Mouse (Mus musculus) kidney, adult 18-20 months (tissue): ENCODE results near the gene Dmpk.
"Not testable (repeated sequence)": the region's sequence is repeated elsewhere in the genome, so short reads cannot be mapped to it uniquely, and the experiment has no call there.

Experiments
- DNase-seq: peaks from one replicate; pipeline ENCODE4 v3.0.0; 2021

Gene Dmpk

DNA sequence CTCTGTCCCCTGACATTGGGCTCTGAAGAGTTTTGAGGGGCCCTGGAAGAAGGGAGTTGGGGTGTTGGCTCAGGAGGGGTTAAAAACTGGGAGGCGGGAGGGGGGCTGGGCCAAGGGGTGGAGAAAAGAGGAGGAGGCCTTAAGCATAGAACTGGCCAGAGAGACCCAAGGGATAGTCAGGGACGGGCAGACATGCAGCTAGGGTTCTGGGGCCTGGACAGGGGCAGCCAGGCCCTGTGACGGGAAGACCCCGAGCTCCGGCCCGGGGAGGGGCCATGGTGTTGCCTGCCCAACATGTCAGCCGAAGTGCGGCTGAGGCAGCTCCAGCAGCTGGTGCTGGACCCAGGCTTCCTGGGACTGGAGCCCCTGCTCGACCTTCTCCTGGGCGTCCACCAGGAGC, at the start of gene Dmpk:
TSS of gene Dmpk (plus strand) at position 149 of the 400 bp plus-strand sequence.
- no peak for DNase-seq

DNA sequence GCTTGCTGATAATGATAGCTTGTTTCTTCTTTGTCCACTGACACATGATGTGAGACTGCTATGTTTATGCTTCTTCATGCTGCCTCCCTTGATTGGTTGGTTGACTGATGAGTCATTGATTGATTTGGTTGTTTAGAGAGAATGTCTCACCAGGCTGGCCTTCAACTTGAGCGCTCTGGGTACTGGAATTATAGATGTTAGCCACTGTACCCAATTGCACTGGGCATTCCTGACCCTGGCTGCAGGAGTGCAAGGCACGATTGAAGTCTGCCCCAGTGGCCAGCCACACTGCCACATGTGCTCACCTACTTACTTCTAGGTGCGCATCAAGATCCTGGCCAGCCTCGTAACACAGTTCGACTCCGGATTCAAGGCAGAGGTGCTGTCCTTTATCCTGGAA, 39.0 kb upstream of the Dmpk start:
- DNase-seq, result no peak

DNA sequence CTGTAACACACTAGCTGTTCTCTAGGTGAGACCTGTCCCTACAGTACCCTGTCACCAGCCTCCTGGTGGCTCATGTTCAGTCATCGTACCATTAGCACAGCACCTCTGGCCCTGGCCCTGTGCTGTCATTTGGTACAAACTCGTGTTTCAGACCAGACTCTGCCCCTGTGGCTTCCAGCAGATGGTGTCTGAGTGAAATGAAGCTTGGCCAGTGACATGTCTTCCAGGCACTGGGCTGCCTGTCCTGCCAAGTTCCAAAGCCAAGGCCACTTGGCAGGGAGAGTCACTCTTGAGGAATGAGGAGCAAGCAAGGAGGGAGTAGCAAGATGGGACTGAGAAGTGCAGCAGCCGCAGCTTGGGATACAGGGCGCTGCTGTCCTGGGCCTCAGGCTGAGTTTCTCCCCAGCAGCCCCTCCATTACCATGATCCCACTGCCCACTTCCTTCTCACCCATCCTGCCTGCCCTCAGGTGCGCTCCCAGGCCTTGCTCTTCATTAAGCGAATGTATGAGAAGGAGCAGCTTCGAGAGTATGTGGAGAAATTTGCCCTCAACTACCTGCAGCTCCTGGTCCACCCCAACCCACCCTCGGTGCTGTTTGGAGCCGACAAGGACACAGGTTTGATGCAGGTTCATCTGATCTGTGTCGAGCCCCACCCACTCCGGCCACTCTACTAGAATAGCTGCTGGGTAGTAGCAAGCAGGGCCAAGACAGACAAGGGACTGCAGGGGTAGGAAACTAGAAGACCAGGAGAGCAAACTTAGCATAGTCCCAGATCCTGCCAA, 37.2 kb upstream of the Dmpk start:
- no peak for DNase-seq

DNA sequence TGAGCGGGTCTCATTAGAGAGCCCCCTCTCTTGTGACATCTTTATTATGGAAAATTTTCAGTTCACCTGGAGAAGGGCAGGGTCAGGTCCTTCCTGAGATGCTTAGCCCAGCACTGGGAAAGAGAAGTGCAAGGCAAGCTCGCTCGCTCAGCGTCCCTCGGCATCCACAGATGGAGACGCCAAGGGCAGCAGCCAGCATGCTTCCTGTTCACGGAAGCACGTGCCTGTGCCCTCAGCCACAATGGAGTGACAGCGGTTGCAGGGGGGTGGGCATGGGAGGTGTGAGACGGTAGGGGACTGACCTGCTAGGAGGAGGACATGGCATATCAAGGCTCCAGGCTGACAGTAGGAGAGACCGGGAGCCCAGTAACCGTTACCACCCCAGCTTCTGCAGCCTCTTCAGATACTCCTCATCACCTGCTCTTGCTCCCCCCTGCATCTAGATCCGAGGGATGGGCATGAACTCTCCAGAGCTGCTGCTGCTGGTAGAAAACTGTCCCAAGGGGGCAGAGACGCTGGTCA, 35.6 kb upstream of the Dmpk start:
- no peak for DNase-seq

DNA sequence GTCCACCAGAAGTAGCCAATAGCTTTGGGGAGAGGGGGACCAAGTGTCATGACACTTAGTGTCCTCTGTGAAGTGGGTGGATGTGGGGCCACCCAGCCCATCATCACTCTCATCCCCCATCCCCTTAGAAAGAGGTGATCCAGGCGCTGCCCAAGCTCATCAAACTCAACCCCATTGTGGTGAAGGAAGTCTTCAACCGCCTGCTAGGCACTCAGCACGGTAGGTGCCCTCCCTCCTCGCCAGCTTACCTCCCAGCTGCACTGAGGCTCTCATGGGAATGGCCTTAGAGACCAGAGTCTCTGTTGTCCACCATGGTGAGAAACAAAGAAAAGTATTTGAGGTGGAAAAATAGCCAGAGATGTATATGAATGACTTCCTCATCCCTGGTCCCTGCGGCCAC, 34.4 kb upstream of the Dmpk start:
- no peak for DNase-seq

DNA sequence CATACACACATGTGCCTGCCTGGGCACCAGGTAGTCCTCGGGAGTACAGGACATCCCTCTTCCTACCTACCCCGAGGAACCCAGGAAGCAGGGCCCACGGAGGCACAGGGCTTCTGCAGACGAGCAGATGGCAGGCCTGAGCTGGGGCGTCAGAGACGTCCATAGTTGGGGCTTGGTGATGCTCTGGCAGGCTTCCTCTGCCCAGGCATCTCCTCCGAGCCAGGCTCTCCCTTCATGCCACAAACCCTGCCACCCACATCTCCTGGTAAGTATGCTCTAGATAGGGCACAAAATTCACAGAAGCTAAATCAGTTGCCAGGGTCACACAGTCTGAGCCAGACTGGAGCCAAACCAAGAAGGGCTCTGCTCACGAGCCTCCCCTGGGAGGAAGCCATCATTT, 33.5 kb upstream of the Dmpk start:
- DNase-seq, result no peak

DNA sequence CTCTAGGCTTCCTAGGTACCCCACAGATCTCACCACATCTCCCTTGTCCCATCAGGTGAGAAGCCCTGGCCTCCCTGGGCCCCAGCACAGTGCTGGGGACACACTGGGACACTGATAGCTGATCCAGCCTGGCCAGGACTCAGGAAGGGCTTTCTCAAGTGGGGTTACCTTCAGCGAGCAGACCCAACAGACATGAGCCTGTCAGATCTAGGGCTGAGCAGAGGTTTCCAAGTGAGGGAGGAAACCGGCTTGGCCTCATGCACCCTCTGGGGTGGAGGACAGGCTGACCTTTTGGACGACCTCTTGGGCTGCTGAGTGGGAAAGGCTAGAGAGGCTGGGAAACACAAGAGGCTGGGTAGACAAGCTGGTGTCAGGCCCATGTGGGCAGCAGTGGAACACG, 32.5 kb upstream of the Dmpk start:
- no peak for DNase-seq

DNA sequence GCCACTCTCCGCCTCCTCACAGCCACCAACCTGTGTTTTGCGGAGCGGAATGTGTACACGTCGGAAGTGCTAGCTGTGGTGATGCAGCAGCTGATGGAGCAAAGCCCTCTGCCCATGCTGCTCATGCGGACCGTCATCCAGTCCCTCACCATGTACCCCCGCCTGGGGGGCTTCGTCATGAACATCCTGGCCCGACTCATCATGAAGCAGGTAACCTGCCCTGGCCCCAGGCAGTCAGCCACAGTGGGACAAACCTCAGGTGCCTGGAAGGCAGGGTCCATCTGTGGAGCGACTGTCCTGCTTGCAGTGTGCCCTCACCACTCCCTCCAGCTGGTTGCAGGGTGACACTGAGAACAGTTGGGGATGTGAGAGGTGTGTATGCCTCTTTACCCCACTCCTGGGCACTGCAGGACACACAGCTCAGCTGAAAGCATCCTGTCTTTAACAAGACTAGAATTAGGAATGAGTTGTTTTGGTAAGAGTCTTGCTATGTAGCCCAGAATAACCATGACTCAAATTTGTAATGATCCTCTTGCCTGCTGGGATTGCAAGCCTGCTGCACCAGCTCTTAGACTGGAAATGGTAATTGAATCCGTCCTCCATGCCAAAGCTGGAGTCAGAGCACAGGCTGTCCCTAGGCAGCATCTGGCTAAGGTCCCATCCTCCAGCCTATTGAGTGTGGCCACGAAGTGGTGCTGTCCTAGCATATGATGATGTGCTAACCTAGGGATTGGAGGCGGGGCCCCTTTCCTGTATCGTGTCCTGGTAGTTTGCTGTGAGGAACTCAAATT, 31.1 kb upstream of the Dmpk start:
- no peak for DNase-seq

DNA sequence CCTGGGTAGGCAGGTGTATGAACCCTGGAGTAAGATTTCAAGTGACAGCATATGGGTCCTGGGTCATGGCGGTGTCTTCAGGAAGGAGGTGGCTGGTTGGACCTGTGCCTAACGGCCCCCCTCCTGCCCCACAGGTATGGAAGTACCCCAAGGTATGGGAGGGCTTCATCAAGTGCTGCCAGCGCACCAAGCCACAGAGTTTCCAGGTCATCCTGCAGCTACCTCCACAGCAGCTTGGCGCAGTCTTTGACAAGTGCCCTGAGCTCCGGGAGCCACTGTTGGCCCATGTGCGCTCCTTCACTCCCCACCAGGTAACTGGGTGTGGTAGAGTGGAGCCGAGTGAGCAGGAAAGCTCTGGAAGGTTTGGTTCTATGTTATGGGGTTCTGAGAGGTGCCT, 30.5 kb upstream of the Dmpk start:
- no peak for DNase-seq

DNA sequence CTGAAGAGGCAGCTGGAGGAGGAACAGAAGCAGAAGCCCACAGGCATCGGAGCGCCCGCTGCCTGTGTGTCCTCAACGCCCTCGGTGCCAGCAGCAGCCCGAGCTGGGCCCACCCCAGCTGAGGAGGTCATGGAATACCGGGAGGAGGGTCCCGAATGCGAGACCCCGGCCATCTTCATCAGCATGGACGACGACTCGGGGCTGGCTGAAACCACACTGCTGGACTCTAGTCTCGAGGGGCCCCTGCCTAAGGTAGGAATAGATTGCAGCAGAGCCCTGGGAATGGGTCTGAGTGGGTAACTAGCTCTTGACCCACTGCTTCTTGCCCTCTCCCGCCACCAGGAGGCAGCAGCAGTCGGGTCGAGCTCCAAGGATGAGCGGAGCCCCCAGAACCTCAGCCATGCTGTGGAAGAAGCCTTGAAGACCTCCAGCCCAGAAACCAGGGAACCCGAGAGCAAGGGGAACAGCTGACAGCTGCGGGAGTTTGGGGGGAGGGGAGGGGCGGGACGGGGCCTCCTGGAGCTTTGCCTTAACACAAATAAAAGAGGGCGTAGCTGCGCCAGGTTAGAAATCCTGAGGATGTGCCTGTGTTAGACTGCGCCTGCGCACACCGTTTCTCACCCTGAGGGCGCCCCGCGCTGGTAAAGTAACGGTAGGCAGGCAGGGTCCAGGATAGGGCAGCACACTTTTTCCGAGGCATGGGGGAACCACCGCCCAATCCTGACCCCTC, 29.4 kb upstream of the Dmpk start, which contains the start of gene Rsph6a:
TSS of gene Rsph6a (plus strand) at position 644 of the 730 bp plus-strand sequence.
- peak; percentile 23 for DNase-seq

DNA sequence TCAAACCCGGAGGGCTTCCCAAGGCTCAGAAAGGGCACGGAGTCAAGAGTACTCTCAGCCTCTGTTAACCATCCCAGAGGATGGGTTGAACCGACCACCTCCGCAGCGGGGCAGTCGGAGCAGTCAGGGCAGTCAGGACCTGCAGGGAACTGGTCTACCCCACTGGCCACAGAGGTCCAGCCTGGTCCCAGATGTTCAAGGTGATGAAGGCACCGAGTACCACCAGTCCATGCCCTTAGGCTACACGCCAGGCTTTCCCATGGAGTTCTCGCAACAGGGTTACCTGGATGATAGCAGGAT, 28.9 kb upstream of the Dmpk start:
- no peak for DNase-seq

DNA sequence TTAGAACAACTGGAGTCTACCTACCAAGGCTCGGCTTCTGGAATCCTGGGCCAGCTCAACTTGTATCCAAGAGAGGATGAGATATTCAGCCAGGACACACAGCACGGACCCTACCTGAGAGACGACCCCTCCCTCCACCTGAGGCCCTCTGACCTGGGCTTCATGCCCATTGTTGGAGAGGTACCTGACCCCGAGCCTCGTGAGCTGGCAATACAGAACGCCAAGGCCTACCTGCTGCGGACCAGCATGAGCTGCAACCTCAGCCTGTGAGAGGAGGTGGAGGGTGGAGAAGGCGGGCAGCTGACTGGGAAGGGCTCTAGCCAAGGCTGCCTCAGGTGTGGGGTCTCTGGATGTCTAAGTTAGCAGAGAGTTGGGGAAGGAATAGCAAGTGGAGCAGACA, 28.5 kb upstream of the Dmpk start:
- DNase-seq, result no peak

DNA sequence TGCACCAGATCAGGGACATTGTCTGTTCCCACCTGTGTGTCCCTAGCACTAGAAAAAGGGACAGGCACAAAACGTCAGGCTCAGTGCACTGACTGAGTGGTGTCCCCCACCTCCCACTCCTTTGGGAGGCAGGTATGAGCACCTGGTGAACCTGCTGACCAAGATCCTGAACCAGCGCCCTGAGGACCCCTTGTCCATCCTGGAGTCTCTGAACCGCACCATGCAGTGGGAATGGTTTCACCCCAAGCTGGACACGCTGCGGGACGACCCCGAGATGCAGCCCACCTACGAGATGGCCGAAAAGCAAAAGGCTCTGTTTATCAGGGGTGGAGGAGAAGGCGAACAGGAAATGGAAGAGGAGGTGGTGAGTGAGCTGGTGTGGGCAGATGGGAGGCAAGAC, 26.2 kb upstream of the Dmpk start:
- no peak for DNase-seq

DNA sequence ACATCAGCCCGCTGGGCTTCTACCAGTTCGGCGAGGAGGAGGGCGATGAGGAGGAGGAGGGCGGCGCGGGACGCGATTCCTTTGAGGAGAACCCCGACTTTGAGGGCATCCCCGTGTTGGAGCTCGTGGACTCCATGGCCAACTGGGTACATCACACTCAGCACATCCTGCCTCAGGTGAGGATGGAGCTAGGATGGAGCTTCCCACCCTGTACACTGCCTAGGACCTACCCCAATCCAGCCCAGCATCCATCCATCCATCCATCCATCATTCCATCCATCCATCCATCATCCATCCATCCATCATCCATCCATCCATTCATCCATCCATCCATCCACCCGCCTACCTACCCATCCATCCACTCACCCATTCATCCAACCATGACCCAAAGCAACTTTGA, 17.8 kb upstream of the Dmpk start:
- DNase-seq, result no peak

DNA sequence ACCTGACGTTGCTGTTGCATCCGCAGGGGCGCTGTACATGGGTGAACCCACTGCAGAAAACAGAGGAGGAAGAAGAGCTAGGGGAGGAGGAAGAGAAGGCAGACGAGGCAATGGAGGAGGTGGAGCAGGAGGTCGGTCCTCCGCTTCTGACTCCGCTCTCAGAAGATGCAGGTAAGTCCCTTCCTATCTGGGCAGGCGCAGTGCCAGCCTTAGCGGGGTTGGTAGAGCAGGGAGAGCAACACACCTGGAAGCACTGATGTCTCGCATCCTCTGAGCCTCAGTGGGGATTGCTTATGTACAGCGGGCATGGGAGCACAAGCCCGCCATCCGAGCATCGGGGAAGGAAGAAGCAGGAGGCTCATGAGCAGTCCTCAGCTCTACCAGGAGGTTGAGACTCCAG, 16.6 kb upstream of the Dmpk start:
- no peak for DNase-seq

DNA sequence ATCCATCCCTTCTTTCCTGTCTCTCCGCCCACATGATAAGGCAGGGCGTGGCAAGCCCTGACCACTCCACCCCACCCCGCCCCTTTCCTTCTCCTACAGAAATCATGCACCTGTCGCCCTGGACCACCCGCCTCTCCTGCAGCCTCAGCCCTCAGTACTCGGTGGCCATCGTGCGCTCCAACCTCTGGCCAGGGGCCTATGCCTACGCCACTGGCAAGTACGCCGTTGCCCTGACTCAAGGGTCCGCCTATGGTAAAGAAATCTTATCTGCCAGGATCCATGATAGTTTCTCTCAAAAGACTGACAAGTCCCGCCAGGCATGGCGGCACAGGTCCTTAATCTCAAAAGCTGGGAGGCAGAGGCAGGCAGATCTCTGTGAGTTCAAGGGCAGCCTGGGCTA, 15.7 kb upstream of the Dmpk start:
- no peak for DNase-seq

DNA sequence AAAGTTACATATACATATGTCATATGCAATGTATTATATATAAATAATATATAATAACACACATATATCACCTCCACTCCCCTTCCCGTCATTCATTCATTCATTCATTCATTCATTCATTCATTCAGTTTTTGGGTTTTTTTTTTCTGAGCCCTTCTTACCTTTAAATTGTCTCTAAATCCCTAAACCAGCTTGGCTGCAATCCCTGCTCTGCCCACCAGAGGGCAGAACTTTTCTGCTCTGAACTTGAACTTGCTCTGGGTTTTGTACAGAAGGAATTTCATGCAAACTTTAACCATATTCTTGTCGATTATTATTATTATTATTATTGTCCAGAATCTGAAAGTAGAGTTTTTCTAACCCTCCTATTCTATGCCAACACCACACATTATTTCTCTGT, 14.9 kb upstream of the Dmpk start:
- DNase-seq, result peak; percentile 82

DNA sequence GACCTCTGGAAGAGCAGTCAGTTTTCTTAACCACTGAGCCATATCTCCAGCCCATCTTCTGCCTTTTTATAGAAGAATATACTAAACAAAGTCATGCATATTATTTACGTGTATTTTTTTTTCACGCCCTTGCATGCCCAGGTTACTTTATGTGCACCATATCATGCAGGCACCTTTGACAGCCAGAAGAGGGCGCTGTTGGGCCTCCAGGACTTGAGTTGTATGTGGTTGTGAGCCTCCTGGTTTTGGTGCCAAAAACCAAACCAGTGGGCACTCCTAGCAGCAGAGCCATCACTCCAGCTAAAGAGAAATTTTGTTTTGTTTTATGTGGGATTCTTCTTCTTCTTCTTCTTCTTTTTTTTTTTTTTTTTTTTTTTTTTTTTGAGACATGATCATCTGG, 14.1 kb upstream of the Dmpk start:
- no peak for DNase-seq

DNA sequence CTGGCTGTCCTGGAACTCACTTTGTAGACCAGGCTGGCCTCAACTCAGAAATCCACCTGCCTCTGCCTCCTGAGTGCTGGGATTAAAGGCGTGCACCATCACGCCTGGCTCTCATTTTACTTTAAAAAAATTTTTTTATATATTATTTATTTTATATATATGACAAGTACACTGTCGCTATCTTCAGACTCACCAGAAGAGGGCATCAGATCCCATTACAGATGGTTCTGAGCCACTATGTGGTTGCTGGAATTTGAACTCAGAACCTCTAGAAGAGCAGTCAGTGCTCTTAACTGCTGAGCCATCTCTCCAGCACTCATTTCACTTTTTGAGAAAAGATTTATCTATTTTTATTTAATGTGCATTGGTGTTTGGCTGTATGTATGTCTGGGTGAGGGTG, 12.6 kb upstream of the Dmpk start:
- not testable (repeated sequence) for DNase-seq

DNA sequence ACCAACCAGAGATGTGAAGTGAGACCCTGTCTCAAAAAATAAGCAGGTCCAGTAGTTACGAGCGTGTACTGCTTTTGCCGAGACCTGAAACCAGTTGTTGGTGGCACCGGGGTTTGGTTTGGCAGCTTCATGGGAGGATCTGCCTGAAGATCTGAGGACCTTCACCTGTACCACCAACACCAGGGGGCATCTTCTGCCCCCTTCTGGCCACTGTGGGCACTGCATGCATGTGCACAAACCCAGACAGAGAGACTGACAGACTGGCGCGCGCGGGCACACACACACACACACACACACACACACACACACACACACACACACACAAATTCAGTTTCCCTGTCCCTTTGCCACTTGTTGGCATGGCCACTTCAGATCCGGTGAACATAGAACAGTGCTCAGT, 10.1 kb upstream of the Dmpk start:
- DNase-seq, result peak; percentile 62

DNA sequence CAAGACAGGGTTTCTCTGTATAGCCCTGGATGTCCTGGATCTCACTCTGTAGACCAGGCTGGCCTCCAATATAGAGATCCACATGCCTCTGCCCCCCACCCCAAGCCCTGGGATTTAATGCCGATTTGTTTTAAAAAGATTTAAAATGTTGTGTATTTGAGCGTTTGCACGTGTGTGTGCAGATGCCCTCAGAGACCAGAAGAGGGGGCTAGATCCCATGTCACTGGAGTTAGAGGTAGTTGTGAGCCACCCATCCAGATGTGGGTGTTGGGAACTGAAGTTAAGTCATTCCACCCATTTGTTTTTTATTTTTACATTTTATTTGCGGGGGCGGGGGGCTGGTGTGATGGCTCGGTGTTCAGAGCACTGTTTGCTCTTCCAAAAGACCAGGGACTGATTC, 9.2 kb upstream of the Dmpk start:
- no peak for DNase-seq

DNA sequence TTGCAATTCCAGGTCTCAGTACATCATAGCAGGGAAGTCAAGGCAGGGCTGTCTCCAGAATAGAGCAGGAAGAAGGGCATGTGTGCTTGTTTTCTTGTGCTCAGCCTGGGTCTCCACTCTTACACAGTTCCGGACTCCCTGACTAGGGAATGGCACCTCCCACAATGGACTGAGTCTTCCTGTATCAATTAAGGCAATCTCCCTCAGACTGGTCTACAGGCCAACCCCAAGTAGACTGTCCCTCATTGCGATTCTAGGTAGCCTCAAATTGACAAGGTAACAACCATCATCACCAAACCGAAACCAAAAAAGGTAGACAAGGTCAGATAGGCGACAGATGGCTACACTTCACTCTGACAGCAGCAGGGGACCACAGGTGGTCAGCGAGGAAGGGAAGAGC, 8.4 kb upstream of the Dmpk start:
- DNase-seq, result no peak

DNA sequence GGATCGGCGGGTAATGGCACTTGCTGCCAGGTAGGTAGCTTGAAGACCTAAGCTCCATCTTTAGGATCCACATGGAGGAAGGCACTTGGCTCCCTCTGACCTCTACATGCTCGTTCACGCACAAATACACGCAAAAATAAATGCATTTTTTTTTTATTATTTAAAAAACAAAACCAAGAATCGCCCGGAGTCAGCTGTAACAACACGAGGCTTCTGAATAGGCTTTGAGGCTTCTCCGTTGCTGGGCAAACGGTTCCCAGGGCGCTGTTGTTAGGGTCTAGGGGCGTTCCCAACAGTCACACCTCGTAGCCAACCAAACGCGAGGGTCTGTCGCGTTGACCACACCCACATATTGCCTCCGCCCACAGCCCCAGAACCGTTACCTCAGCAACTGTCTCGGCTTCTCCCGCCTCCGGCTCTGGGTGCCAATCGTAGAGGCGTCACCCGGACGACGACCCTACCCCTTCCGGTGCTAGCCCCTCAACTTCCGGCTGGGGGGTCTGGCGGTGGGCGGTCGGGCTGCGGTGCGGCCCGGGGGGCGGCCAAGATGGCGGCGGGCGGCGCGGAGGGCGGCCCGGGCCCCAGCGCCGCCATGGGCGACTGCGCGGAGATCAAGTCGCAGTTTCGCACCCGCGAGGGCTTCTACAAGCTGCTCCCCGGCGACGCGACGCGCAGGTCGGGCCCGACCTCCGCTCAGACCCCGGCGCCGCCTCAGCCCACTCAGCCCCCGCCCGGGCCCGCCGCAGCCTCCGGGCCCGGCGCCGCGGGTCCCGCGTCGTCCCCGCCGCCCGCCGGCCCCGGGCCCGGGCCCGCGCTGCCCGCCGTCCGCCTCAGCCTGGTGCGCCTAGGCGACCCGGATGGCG, 7.7 kb upstream of the Dmpk start, which contains the start of gene Dmwd:
TSS of gene Dmwd (plus strand) at position 505 of the 863 bp plus-strand sequence.
- DNase-seq, result peak; percentile 93
